Mouse (Mus musculus): ENCODE results near the gene Gm20388. TPM values are rescaled to one million over a fixed set of nuclear protein-coding genes. Genes with fewer than 3 reads are reported as not detected.
"Not testable (repeated sequence)": the region's sequence is repeated elsewhere in the genome, so short reads cannot be mapped to it uniquely, and the experiment has no call there.

Gm20388 gene
- polyA plus RNA-seq, 1 experiment from 2014 or later = 2.5 TPM

GRCm38 (mm10) chr8:123628253-123628967 lies 3717.8 kb downstream of the Gm20388 start:
- Histone ChIP-seq H3K4me1 (peaks cover 28% of the 10 kb centered on the region), H3K36me3 (no peaks in the 10 kb centered on the region), H3K9me3 (replicated peaks) (no peaks in the 10 kb centered on the region), H3K27ac (no peak overlapping the region), H3K27me3 (ENCODE audit: low read depth, poor library complexity, severe bottlenecking) (peaks cover 55% of the 10 kb centered on the region), H3K4me3 (peak overlapping the region; percentile 45)
- WGBS = 2% methylated on average over 8 of the region's 8 CpGs
- DNase-seq (ENCODE audit: low spot score) = peak; percentile 61

DNA sequence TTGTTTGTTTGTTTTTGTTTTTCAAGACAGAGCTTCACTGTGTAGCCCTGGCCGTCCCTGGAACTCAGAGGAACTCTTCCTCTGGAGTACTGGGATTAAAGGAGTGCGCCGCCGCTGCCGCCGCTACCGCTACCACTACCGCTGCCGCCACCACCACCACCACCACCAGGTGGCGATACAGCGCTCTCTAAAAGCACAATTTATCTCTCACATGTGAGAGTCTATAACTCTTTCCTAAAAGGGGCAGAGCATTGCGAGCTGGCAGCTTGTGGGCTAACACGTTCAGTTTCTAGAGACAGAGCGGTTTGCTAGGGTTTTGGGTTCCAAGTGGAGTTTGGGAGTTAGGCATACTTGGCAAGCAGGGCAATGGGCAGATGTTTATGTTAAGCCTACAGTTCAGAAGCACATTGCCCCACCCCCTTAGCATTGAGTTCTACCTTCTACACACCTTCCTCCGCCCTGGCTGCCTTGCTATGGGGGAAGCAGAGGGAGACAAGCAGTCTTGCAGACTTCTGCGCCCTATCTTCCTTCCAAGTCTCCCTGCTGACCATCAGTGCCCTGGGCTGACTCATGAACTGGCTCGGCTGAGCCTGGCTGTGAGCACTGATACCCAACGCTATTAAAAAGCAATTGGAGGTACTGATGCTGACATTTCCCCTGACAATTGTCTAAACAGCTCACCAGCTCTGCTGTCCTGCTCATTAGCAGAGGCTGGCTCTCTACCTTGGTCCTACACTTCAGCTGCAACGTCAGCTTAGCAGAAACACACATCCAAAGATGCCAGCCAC lies 3718.5 kb downstream of the Gm20388 start:
- H3K36me3 ChIP-seq = no peaks in the 10 kb centered on the region
- peaks cover 28% of the 10 kb centered on the region for H3K4me1 ChIP-seq
- peak; percentile 92 for DNase-seq (ENCODE audit: low spot score)
- H3K4me3 ChIP-seq = peak overlapping the region; percentile 45
- H3K9me3 ChIP-seq (replicated peaks) = no peaks in the 10 kb centered on the region
- H3K27ac ChIP-seq = no peak overlapping the region
- peaks cover 53% of the 10 kb centered on the region for H3K27me3 ChIP-seq (ENCODE audit: low read depth, poor library complexity, severe bottlenecking)
- WGBS = 12% methylated on average over 19 of the region's 19 CpGs

DNA sequence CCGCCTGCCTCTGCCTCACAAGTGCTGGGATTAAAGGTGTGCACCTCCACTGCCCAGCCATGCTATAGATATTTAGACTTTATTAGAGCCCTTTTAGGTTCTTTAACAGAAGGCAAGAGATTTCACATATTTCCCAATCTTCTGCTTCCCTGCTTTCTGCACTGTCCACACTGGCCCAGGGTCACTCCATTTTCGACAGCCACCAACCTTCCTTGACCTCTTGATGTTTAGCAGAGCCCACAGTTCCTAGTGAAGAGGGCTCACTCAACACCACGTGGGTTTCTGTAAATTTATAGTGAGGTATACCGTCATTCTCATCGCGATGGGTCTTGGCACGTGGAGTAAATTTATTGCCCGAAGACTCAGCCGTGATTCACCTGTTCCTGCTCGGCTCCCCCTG lies 3719.4 kb downstream of the Gm20388 start:
- Histone ChIP-seq H3K4me3 (peak overlapping the region; percentile 34), H3K27ac (no peak overlapping the region), H3K27me3 (ENCODE audit: low read depth, poor library complexity, severe bottlenecking) (peaks cover 44% of the 10 kb centered on the region), H3K4me1 (peaks cover 28% of the 10 kb centered on the region), H3K36me3 (no peaks in the 10 kb centered on the region), H3K9me3 (replicated peaks) (no peaks in the 10 kb centered on the region)
- DNase-seq (ENCODE audit: low spot score) = no peak
- WGBS = 53% methylated on average over 10 of the region's 10 CpGs

GRCm38 (mm10) chr8:123630841-123631251 lies 3720.2 kb downstream of the Gm20388 start:
- peaks cover 28% of the 10 kb centered on the region for H3K4me1 ChIP-seq
- no peak for DNase-seq (ENCODE audit: low spot score)
- WGBS = 32% methylated on average over 12 of the region's 12 CpGs
- no peak overlapping the region for H3K27ac ChIP-seq
- peak overlapping the region; percentile 34 for H3K4me3 ChIP-seq
- H3K36me3 ChIP-seq = no peaks in the 10 kb centered on the region
- H3K27me3 ChIP-seq (ENCODE audit: low read depth, poor library complexity, severe bottlenecking) = peaks cover 36% of the 10 kb centered on the region
- no peaks in the 10 kb centered on the region for H3K9me3 ChIP-seq (replicated peaks)

DNA sequence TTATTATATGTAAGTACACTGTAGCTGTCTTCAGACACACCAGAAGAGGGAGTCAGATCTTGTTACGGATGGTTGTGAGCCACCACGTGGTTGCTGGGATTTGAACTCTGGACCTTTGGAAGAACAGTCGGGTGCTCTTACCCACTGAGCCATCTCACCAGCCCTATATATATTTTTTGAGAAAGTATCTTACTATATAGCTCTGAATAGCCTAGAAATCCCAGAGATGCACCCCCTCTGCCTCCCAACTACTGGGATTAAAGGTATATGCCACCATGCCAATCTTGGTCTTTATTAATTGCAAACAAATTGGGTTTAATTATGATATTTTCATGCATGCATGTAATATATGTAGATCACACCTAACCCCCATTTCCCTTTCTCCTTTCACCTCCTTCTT lies 3721.1 kb downstream of the Gm20388 start:
- not testable (repeated sequence) for DNase-seq (ENCODE audit: low spot score); H3K4me3 ChIP-seq; H3K27ac ChIP-seq; H3K36me3 ChIP-seq; H3K9me3 ChIP-seq (replicated peaks)
- 69% methylated on average over 3 of the region's 3 CpGs for WGBS
- Histone ChIP-seq H3K4me1 (peaks cover 28% of the 10 kb centered on the region), H3K27me3 (ENCODE audit: low read depth, poor library complexity, severe bottlenecking) (peaks cover 28% of the 10 kb centered on the region)

- Histone ChIP-seq H3K4me1 (peaks cover 28% of the 10 kb centered on the region), H3K27ac (no peak overlapping the region), H3K4me3 (no peak overlapping the region), H3K27me3 (ENCODE audit: low read depth, poor library complexity, severe bottlenecking) (peaks cover 23% of the 10 kb centered on the region), H3K36me3 (no peaks in the 10 kb centered on the region), H3K9me3 (replicated peaks) (no peaks in the 10 kb centered on the region)
- DNase-seq (ENCODE audit: low spot score) = no peak
- WGBS = 84% methylated on average over 4 of the region's 4 CpGs
Measured at GRCm38 (mm10) chr8:123632257-123632656, 3721.6 kb downstream of the Gm20388 start.

DNA sequence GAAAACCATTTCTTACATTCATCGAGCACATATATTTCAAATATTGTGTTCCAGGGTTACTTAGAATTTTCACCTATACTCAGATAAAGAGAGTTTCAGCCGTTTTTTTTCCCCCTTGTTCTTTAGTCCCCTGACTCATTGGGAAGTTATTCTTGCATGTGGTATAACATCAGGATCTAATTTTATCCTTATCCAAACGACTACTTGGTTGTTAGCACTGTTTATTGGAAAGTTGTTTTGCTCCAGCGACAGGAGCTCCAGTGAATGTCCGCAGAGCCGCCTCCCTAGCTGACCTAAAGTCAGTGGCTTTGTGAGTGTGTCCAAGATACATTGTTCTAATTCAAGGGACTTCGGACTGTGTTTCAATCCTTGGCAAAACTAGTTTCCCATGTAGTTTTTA lies 3723.2 kb downstream of the Gm20388 start:
- Histone ChIP-seq H3K9me3 (replicated peaks) (no peaks in the 10 kb centered on the region), H3K36me3 (no peaks in the 10 kb centered on the region), H3K27ac (no peak overlapping the region), H3K4me3 (no peak overlapping the region), H3K4me1 (peaks cover 20% of the 10 kb centered on the region), H3K27me3 (ENCODE audit: low read depth, poor library complexity, severe bottlenecking) (peaks cover 8% of the 10 kb centered on the region)
- WGBS = 72% methylated on average over 7 of the region's 7 CpGs
- DNase-seq (ENCODE audit: low spot score) = no peak

DNA sequence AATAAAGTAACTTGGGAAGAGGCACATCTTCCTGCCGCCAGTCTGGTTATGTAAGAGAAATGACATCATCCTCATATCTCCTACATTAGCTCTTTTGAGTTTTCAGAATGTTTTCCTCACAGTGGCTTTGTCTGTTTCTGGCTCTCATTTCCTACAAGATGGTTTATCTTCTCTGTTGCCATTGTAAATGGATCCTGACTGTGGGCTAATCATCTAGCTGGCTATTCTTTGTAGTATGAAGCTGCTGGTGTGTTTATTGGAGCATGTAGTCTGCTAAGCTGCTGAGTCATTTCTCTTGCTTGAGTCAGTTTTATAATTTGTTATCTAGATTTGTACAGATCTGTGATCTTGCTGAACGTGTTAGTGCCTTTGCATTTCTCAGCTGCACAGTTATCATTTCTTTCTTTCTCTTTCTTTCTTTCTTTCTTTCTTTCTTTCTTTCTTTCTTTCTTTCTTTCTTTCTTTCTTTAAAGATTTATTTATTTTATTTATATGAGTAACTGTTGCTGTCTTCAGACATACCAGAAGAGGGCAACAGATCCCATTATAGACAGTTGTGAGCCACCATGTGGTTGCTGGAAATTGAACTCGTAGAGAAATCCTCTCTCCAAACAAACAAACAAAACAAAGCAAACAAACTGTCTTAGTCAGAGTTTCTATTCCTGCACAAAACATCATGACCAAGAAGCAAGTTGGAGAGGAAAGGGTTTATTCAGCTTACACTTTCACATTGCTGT lies 3723.9 kb downstream of the Gm20388 start:
- Histone ChIP-seq H3K4me1 (peaks cover 13% of the 10 kb centered on the region), H3K27ac (no peak overlapping the region), H3K9me3 (replicated peaks) (no peaks in the 10 kb centered on the region), H3K36me3 (no peaks in the 10 kb centered on the region), H3K27me3 (ENCODE audit: low read depth, poor library complexity, severe bottlenecking) (peaks cover 1% of the 10 kb centered on the region), H3K4me3 (no peak overlapping the region)
- no peak for DNase-seq (ENCODE audit: low spot score)
- WGBS = 64% methylated on average over 3 of the region's 3 CpGs

- DNase-seq (ENCODE audit: low spot score) = no peak
- Histone ChIP-seq H3K36me3 (no peaks in the 10 kb centered on the region), H3K4me1 (peaks cover 7% of the 10 kb centered on the region; the same call in 1 of the 2 replicates), H3K27me3 (ENCODE audit: low read depth, poor library complexity, severe bottlenecking) (no peaks in the 10 kb centered on the region), H3K9me3 (replicated peaks) (no peaks in the 10 kb centered on the region), H3K27ac (no peak overlapping the region), H3K4me3 (no peak overlapping the region)
- 81% methylated on average over 11 of the region's 11 CpGs for WGBS
Measured at GRCm38 (mm10) chr8:123635671-123636070, 3725.0 kb downstream of the Gm20388 start.

DNA sequence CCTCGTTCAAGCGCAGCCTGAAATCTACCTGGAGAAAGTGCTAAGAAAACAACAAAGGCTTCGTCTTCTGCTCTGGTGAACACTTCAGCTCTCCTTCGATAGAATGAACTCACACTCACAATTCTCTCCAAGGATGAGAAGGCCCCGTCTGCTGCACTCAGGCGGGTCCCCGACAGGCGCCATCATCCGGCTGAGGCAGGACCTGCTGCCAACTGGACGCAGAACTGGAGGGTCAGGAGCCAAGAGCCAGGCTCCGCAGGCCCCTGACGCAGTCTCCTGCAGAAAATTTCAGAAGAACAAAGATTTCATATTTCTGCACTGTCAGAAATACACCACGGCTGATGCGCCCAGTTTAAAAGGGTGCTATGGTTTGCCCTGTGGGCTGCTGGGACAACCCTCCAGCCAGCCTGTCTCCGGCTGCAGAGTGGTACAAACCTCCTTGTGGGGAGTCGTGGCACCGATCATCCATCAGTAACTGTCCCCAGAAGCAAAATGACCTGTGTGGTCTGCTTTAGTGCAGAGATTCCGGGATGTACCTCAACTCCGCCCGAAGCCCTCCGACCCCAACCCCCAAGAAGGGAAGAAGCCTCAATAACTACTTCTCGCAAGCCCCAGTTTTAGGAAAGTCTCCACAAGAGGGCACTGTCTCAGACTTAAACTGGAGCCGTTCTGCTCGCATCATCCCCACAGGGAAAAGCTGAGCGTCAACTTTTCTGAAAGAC lies 3732.8 kb downstream of the Gm20388 start:
- 16% methylated on average over 25 of the region's 25 CpGs for WGBS
- DNase-seq (ENCODE audit: low spot score) = peak; percentile 68
- H3K4me1 ChIP-seq = peaks cover 19% of the 10 kb centered on the region
- peak overlapping the region; percentile 44 for H3K4me3 ChIP-seq
- H3K36me3 ChIP-seq = no peaks in the 10 kb centered on the region
- H3K9me3 ChIP-seq (replicated peaks) = no peaks in the 10 kb centered on the region
- no peak overlapping the region for H3K27ac ChIP-seq
- peaks cover 5% of the 10 kb centered on the region; the same call in 1 of the 2 replicates for H3K27me3 ChIP-seq (ENCODE audit: low read depth, poor library complexity, severe bottlenecking)

GRCm38 (mm10) chr8:123645229-123645628 lies 3734.6 kb downstream of the Gm20388 start:
- H3K27ac ChIP-seq = no peak overlapping the region
- DNase-seq (ENCODE audit: low spot score) = no peak
- no peaks in the 10 kb centered on the region for H3K36me3 ChIP-seq
- 76% methylated on average over 9 of the region's 9 CpGs for WGBS
- H3K4me1 ChIP-seq = peaks cover 26% of the 10 kb centered on the region
- H3K27me3 ChIP-seq (ENCODE audit: low read depth, poor library complexity, severe bottlenecking) = peaks cover 5% of the 10 kb centered on the region; the same call in 1 of the 2 replicates
- no peaks in the 10 kb centered on the region for H3K9me3 ChIP-seq (replicated peaks)
- no peak overlapping the region for H3K4me3 ChIP-seq
